Mouse (Mus musculus): Measurements from ENCODE around the gene Dtwd1. TPM values are rescaled to one million over a fixed set of nuclear protein-coding genes. Genes with fewer than 3 reads are reported as not detected.

Dtwd1 gene
- 1 to 10 TPM; 5.5 to 6.0 TPM for total RNA-seq (2023)

DNA sequence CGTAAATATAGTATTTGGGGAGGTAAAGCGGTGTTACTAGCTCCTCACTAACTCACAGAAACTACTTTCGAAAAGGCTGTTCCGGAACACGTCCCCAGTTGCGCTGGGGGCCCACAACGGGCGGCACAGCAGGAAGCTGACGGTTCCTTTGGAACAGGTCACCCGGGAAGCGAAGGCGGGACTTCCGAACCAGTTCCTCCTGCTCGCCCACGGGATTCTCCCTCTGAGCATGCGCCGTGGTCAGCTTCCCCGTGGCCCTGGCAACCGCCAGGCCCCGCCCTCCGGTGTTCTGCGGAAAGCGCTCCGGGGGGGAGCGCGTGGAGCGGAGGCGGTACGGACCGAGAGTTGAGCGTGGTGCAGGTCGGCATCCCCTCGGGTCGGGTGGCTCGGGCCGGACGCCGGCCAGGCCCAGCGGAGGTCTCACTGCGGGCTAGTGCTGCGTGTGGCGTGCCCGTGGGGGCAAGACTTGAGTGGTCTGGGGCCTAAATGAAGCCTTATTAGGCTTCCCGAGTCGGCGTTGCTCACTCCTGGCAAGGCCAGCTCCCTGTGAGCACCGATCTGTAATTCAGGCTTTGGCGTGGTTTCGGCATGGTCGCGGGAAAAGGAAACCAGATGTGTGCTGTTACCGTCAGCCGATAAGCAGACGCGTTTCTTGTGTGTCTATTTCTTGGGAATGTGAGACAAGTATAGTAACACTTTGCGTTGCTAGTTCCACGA is at the start of gene Dtwd1, which contains the start of gene Fam227b:
TSS of gene Dtwd1 (plus strand) at position 287 of the 717 bp plus-strand sequence.
TSS of gene Fam227b (minus strand) at position 150 of the 717 bp plus-strand sequence.

DNA sequence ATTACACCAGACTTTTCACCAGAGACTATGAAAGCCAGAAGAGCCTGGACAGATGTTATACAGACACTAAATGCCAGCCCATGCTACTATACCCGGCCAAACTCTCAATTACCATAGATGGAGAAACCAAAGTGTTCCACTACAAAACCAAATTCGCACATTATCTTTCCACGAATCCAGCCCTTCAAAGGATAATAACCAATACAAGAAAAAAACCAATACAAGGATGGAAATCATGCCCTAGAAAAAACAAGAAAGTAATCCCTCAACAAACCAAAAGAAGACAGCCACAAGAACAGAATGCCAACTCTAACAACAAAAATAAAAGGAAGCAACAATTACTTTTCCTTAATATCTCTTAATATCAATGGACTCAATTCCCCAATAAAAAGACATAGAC is 62.9 kb downstream of the Dtwd1 start, which contains the start of gene Gm17555:
TSS of gene Gm17555 (plus strand) at position 301 of the 400 bp plus-strand sequence.

Other genes starting within 250 kb of the Dtwd1 start
- 1 to 10 TPM in 1 of 2 experiments, not detected in 1; 1.4 TPM for gene Fgf7, start 117.5 kb upstream of the Dtwd1 start, total RNA-seq (2023)
- not detected for gene Fam227b, start 137 bp upstream of the Dtwd1 start, total RNA-seq (2023)
- gene Gm17555, start 63.0 kb downstream of the Dtwd1 start, total RNA-seq (2023): under 1 TPM in 1 of 2 experiments, not detected in 1; 0.50 TPM